Mouse (Mus musculus): ENCODE measurements at regions not wholly inside any gene's neighbourhood (a gene's known extent, or its start where the extent isn't known, plus 50 kb on each side); places are given as distances from the start of the nearest gene placed in this dataset.

DNA sequence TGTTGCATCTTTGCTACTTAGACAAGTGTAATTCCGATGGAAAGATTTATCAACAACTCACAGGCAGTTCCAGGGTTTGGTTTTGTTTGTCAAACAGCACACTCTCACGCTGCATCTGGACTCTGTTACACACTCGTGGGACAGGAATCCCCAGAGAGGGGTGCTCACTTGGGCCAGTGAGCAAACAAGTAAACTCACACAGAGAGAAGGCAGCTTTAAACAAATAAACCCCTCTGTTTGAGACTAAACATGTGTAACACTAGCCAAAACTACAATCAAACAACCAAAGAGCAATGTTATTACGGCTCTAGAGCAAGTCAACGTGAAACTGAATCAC, 65.0 kb upstream of the Tmco5 start:
- TF ChIP-seq CTCF (conservative IDR thresholded peaks at IDR 0.05; ENCODE audit: low read length) (no peak), NANOG (IDR thresholded peaks at IDR 0.05; ENCODE audit: borderline replicate concordance, low read length) (no peak), POU5F1 (IDR thresholded peaks at IDR 0.05; ENCODE audit: borderline replicate concordance, low read length) (no peak)
